Comparison of ENCODE assay signal across 23 mouse cellular contexts in genomic region chr3:59145194-59145593, GRCm38 (mm10). TPM values are rescaled to one million over a fixed set of nuclear protein-coding genes. Genes with fewer than 3 reads are reported as not detected.
"Had no signal": no experiment of that assay in that cellular context is flagged by ENCODE, and none has a peak within 500 bp of the region (broad histone marks: within the 10 kb centered on the region; RNA-seq: fewer than 3 reads in every experiment).

No protein-coding gene starts in this region.

- H3K4me3 ChIP-seq: intestine, embryonic 15.5 days; limb, embryonic 15.5 days; liver, embryonic 12.5 days; midbrain, embryonic 10.5 days; myocyte; neural tube, embryonic 15.5 days had no signal

- H3K4me1 ChIP-seq: intestine, embryonic 15.5 days; limb, embryonic 15.5 days; midbrain, embryonic 10.5 days; neural tube, embryonic 15.5 days had no signal

- ATAC-seq: intestine, embryonic 15.5 days; liver, embryonic 12.5 days had no signal

- H3K36me3 ChIP-seq: intestine, embryonic 15.5 days; limb, embryonic 15.5 days; liver, embryonic 12.5 days; midbrain, embryonic 10.5 days; neural tube, embryonic 15.5 days had no signal

- H3K27me3 ChIP-seq: intestine, embryonic 15.5 days; limb, embryonic 15.5 days; liver, embryonic 12.5 days; neural tube, embryonic 15.5 days had no signal

- H3K9ac ChIP-seq: intestine, embryonic 15.5 days; limb, embryonic 15.5 days; liver, embryonic 12.5 days; lung, embryonic 14.5 days; neural tube, embryonic 15.5 days had no signal

- DNase-seq: left cerebral cortex, postnatal 4 days; lung, embryonic 14.5 days; lung, postnatal 10 days; lung, postnatal 4 days; midbrain, embryonic 14.5 days; right cerebral cortex, postnatal 4 days; spleen, adult 18-20 months; thymus, adult 18-20 months; thymus, postnatal 14 days had no signal

- H3K4me2 ChIP-seq: intestine, embryonic 15.5 days; limb, embryonic 15.5 days; liver, embryonic 12.5 days; lung, embryonic 14.5 days; neural tube, embryonic 15.5 days had no signal

- H3K27ac ChIP-seq: intestine, embryonic 15.5 days; limb, embryonic 15.5 days; liver, embryonic 12.5 days; midbrain, embryonic 10.5 days; neural tube, embryonic 15.5 days had no signal

- H3K9me3 ChIP-seq: intestine, embryonic 15.5 days; limb, embryonic 15.5 days; liver, embryonic 12.5 days; midbrain, embryonic 10.5 days; neural tube, embryonic 15.5 days had no signal

RNA-seq across cellular contexts. Expression of gene Gpr171, which starts 43.6 kb away (rescaled TPM):
- total RNA-seq: layer of hippocampus, adult 8-10 months; layer of hippocampus, postnatal 14 days; left cerebral cortex, adult 18-20 months; left cerebral cortex, postnatal 10 days; left cerebral cortex, postnatal 4 days had no signal
- polyA plus RNA-seq: myocyte had no signal

RNA-seq across cellular contexts. Expression of gene Gpr87, which starts 49.7 kb away (rescaled TPM):
- total RNA-seq: layer of hippocampus, adult 8-10 months; layer of hippocampus, postnatal 14 days; left cerebral cortex, adult 18-20 months; left cerebral cortex, postnatal 10 days; left cerebral cortex, postnatal 4 days; megakaryocyte, adult 5-6 weeks had no signal
- polyA plus RNA-seq: intestine, embryonic 15.5 days; large intestine, adult 2 months; liver, embryonic 12.5 days; liver, embryonic 16.5 days; myocyte; neural tube, embryonic 11.5 days had no signal
